Mouse (Mus musculus) hindbrain, embryonic 11.5 days (tissue): Measurements from ENCODE around the gene Ssh3. TPM values are rescaled to one million over a fixed set of nuclear protein-coding genes. Genes with fewer than 3 reads are reported as not detected.

Experiments
- ATAC-seq: fragments of 200-750 bp; cut with Nextera tagmentation; 2 replicates; pipeline ENCODE4 v1.8.0; 2017; ENCODE audit warnings: mild to moderate bottlenecking, moderate TSS enrichment, moderate library complexity; ENCODE audit not compliant: low FRiP score
- DNase-seq: peaks from one replicate; pipeline ENCODE4 v3.0.0-alpha.2; 2015; ENCODE audit warnings: low spot score
- H3K27ac ChIP-seq: fragments of 300-500 bp; sonication (generic); 2 replicates; pipeline ENCODE4 v1.5.1; 2014; ENCODE audit warnings: mild to moderate bottlenecking, low read depth, low read length
- H3K27me3 ChIP-seq: fragments of 300-500 bp; sonication (generic); 2 replicates; pipeline ENCODE4 v1.6.1; 2014; ENCODE audit warnings: mild to moderate bottlenecking, low read length, moderate library complexity, mixed read lengths; ENCODE audit not compliant: control insufficient read depth, insufficient read depth
- H3K36me3 ChIP-seq: fragments of 300-500 bp; sonication (generic); 2 replicates; pipeline ENCODE4 v1.6.1; 2014; ENCODE audit warnings: mild to moderate bottlenecking, low read length, moderate library complexity, mixed read lengths; ENCODE audit not compliant: control insufficient read depth, insufficient read depth
- H3K4me1 ChIP-seq: fragments of 300-500 bp; sonication (generic); replicated peaks from 2 replicates; pipeline ENCODE4 v1.6.1; 2014; ENCODE audit warnings: low read length, mixed read lengths; ENCODE audit not compliant: control insufficient read depth, insufficient read depth
- H3K4me2 ChIP-seq: fragments of 300-500 bp; sonication (generic); replicated peaks from 2 replicates; pipeline ENCODE4 v1.6.1; 2014; ENCODE audit warnings: mild to moderate bottlenecking, low read depth, low read length
- H3K4me3 ChIP-seq: fragments of 300-500 bp; sonication (generic); 2 replicates; pipeline ENCODE4 v1.5.1; 2014; ENCODE audit warnings: low read depth, low read length
- H3K9ac ChIP-seq: fragments of 300-500 bp; sonication (generic); 2 replicates; pipeline ENCODE4 v1.6.1; 2014; ENCODE audit warnings: low read depth, low read length
- H3K9me3 ChIP-seq: fragments of 300-500 bp; sonication (generic); 2 replicates; pipeline ENCODE4 v1.6.1; 2016; ENCODE audit warnings: low read length; ENCODE audit not compliant: control insufficient read depth
- WGBS: fragments of 180-500 bp; shearing (Covaris S2); extraction: QIAGEN DNeasy Blood & Tissue Kit; methylation state at CpG from one replicate; pipeline ENCODE4 v1.1.7; 2014; 5-methylcytosine and 5-hydroxymethylcytosine counted together
- polyA plus RNA-seq: library from polyadenylated mRNA; unstranded; fragments of >200 nt; fragmentation: Nextera tagmentation; extraction: Ambion mirVana; gene quantifications from 2 replicates; pipeline ENCODE4 v1.2.1, GENCODE M21; 2014

Ssh3 gene
- polyA plus RNA-seq, 1 experiment from 2014 or later, result 2.8 TPM

DNA sequence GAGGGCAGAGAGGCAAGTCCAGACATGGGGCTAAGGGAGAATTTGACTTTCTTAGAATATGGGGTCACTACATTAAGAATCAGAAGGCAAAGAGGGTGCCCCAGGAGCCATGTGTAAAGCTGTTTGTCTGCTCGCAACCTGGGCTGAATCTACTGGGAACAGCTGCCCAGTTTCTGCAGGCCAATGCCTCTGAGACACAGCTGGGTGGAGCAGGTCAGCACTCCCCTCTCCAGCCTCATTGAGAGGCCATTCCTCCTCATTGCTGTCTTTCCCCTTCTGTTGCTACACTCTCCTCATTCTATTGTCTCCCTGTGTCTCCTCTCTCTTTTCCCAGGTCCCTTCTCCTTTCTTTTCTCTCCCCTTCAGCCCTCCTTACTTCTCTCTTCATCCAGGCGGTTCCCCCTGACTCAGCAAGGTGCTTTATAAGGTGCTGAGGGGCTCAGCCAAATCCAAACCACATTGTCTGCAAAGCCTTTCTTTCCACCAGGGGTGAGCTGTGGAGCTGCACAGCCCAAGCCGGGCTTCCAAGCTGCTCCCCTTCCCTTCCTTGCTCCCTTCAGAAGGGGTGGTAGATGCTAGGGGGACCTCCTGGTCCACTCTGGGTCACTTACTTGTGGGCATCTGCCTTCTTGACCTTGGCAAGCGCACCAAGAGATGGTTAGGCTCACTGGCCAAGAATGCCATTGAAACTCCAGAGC lies 56.9 kb downstream of the Ssh3 start:
- ATAC-seq (no peak), DNase-seq (no peak)
- Histone ChIP-seq H3K9me3 (no peaks in the 10 kb centered on the region), H3K27ac (no peak overlapping the region), H3K27me3 (peaks cover 42% of the 10 kb centered on the region), H3K4me1 (peaks cover 11% of the 10 kb centered on the region), H3K4me2 (no peak overlapping the region), H3K9ac (no peak overlapping the region), H3K36me3 (no peaks in the 10 kb centered on the region), H3K4me3 (no peak overlapping the region)
- 23% methylated on average over 4 of the region's 4 CpGs for WGBS

Other genes with a start within 250 kb of the Ssh3 start
- 343 and 348 TPM in 2 replicates for gene Gstp1, start 231.2 kb downstream of the Ssh3 start, polyA plus RNA-seq
- 1.1 and 2.9 TPM in 2 replicates for gene Gstp2, start 223.2 kb downstream of the Ssh3 start, polyA plus RNA-seq
- gene Gstp3, start 209.6 kb downstream of the Ssh3 start, polyA plus RNA-seq, result not detected in 2 replicates
- not detected in 2 replicates for gene Cabp2, start 187.6 kb downstream of the Ssh3 start, polyA plus RNA-seq
- 74.4 and 84.3 TPM in 2 replicates for gene Cdk2ap2, start 172.0 kb downstream of the Ssh3 start, polyA plus RNA-seq
- 12.2 and 15.4 TPM in 2 replicates for gene Pitpnm1, start 169.2 kb downstream of the Ssh3 start, polyA plus RNA-seq
- gene Aip, start 143.3 kb downstream of the Ssh3 start, polyA plus RNA-seq, result 65.7 and 67.4 TPM in 2 replicates
- not detected in 2 replicates for gene Gpr152, start 129.4 kb downstream of the Ssh3 start, polyA plus RNA-seq
- not detected in 2 replicates for gene Cabp4, start 125.1 kb downstream of the Ssh3 start, polyA plus RNA-seq
- gene Coro1b, start 120.6 kb downstream of the Ssh3 start, polyA plus RNA-seq, result 119 and 123 TPM in 2 replicates
- 1.0 and 1.1 TPM in 2 replicates for gene Ptprcap, start 115.6 kb downstream of the Ssh3 start, polyA plus RNA-seq
- gene Rps6kb2, start 105.8 kb downstream of the Ssh3 start, polyA plus RNA-seq, result 42.2 and 45.7 TPM in 2 replicates
- 2.8 and 3.3 TPM in 2 replicates for gene Carns1, start 93.7 kb downstream of the Ssh3 start, polyA plus RNA-seq
- 0.79 and 0.96 TPM in 2 replicates for gene Tbc1d10c, start 77.9 kb downstream of the Ssh3 start, polyA plus RNA-seq
- gene Ppp1ca, start 77.1 kb downstream of the Ssh3 start, polyA plus RNA-seq, result 868 and 927 TPM in 2 replicates
- 41.6 and 42.1 TPM in 2 replicates for gene Rad9a, start 67.5 kb downstream of the Ssh3 start, polyA plus RNA-seq
- 0.82 and 0.90 TPM in 2 replicates for gene Clcf1, start 54.9 kb downstream of the Ssh3 start, polyA plus RNA-seq
- not detected in 2 replicates for gene AC109138.7, start 54.8 kb downstream of the Ssh3 start, polyA plus RNA-seq
- 11.0 and 17.9 TPM in 2 replicates for gene Pold4, start 37.3 kb downstream of the Ssh3 start, polyA plus RNA-seq
- gene Ankrd13d, start 14.0 kb upstream of the Ssh3 start, polyA plus RNA-seq, result 8.6 and 11.0 TPM in 2 replicates
- gene Grk2, start 37.0 kb upstream of the Ssh3 start, polyA plus RNA-seq, result 12.5 and 13.9 TPM in 2 replicates
- gene Kdm2a, start 129.1 kb upstream of the Ssh3 start, polyA plus RNA-seq, result 42.1 and 44.0 TPM in 2 replicates
- 14.0 and 15.2 TPM in 2 replicates for gene Rhod, start 170.3 kb upstream of the Ssh3 start, polyA plus RNA-seq
- gene Syt12, start 208.3 kb upstream of the Ssh3 start, polyA plus RNA-seq, result 0.91 and 0.99 TPM in 2 replicates
- not detected in 2 replicates for gene 2010003K11Rik, start 229.4 kb upstream of the Ssh3 start, polyA plus RNA-seq
- gene Pcx, start 241.3 kb upstream of the Ssh3 start, polyA plus RNA-seq, result 11.8 and 13.4 TPM in 2 replicates